Mouse (Mus musculus) liver, adult 2 months (tissue): Measurements from ENCODE around the gene Zfp654.

Experiments used
- CTCF ChIP-seq: fragments of 200-500 bp; IDR thresholded peaks from 2 replicates; pipeline ENCODE4 v1.5.1; 2011; ENCODE audit warnings: low read depth, low read length, control low read depth
- POLR2A ChIP-seq: fragments of 200-500 bp; IDR thresholded peaks from 2 replicates; pipeline ENCODE4 v1.6.1; 2011; ENCODE audit warnings: low read length, control low read depth; ENCODE audit not compliant: insufficient read depth; ENCODE audit errors: extremely low read depth

GRCm38 (mm10) chr16:64757666-64758400, 93.6 kb downstream of the Zfp654 start:
- TF ChIP-seq CTCF (no peak), POLR2A (no peak)
